Mouse (Mus musculus) kidney, postnatal 0 days (tissue): ENCODE data around the gene Gm20075. TPM values are rescaled to one million over a fixed set of nuclear protein-coding genes. Genes with fewer than 3 reads are reported as not detected.
"Not testable (repeated sequence)": the region's sequence is repeated elsewhere in the genome, so short reads cannot be mapped to it uniquely, and the experiment has no call there.

Experiments used
- ATAC-seq: fragments of 200-750 bp; cut with Nextera tagmentation; replicated peaks from 2 replicates; pipeline ENCODE4 v1.8.0; 2017; ENCODE audit warnings: low read depth, moderate number of reproducible peaks, moderate TSS enrichment, moderate library complexity; ENCODE audit not compliant: low FRiP score
- DNase-seq: peaks from one replicate; pipeline ENCODE4 v3.0.0-alpha.2; 2016; ENCODE audit warnings: low spot score
- H3K27ac ChIP-seq: fragments of 300-500 bp; sonication (generic); 2 replicates; pipeline ENCODE4 v1.5.1; 2014; ENCODE audit warnings: mild to moderate bottlenecking
- H3K27me3 ChIP-seq: fragments of 300-500 bp; sonication (generic); 2 replicates; pipeline ENCODE4 v1.6.1; 2014; ENCODE audit warnings: low read length, mixed read lengths; ENCODE audit not compliant: insufficient read depth
- H3K36me3 ChIP-seq: fragments of 300-500 bp; sonication (generic); 2 replicates; pipeline ENCODE4 v1.6.1; 2014; ENCODE audit warnings: low read length, mixed read lengths; ENCODE audit not compliant: insufficient read depth
- H3K4me1 ChIP-seq: fragments of 300-500 bp; sonication (generic); replicated peaks from 2 replicates; pipeline ENCODE4 v1.6.1; 2014; ENCODE audit warnings: antibody characterized with exemption, low read length, mixed read lengths; ENCODE audit not compliant: insufficient read depth
- H3K4me2 ChIP-seq: fragments of 300-500 bp; sonication (generic); 2 replicates; pipeline ENCODE4 v1.6.1; 2014; ENCODE audit warnings: mild to moderate bottlenecking, low read length, moderate library complexity, mixed read lengths
- H3K4me3 ChIP-seq: fragments of 300-500 bp; sonication (generic); replicated peaks from 2 replicates; pipeline ENCODE4 v1.5.1; 2014; ENCODE audit warnings: low read depth, low read length
- H3K9ac ChIP-seq: fragments of 300-500 bp; sonication (generic); 2 replicates; pipeline ENCODE4 v1.6.1; 2014; ENCODE audit warnings: low read depth, low read length
- H3K9me3 ChIP-seq: fragments of 300-500 bp; sonication (generic); replicated peaks from 2 replicates; pipeline ENCODE4 v1.6.1; 2016; ENCODE audit warnings: low read length, inconsistent platforms, mixed read lengths
- CTCF ChIP-seq: IDR thresholded peaks from 2 replicates; pipeline ENCODE4 v1.5.1; 2016; ENCODE audit warnings: antibody characterized with exemption, low read depth, mild to moderate bottlenecking, moderate library complexity
- WGBS: fragments of 180-500 bp; shearing (Covaris S2); extraction: QIAGEN DNeasy Blood & Tissue Kit; methylation state at CpG from one replicate; pipeline ENCODE4 v1.1.7; 2014; 5-methylcytosine and 5-hydroxymethylcytosine counted together
- polyA plus RNA-seq: library from polyadenylated mRNA; unstranded; fragments of >200 nt; fragmentation: Nextera tagmentation; extraction: Ambion mirVana; gene quantifications from 2 replicates; pipeline ENCODE4 v1.2.1, GENCODE M21; 2015

Gm20075 gene
- polyA plus RNA-seq, 1 experiment from 2014 or later, result 28.2 TPM

DNA sequence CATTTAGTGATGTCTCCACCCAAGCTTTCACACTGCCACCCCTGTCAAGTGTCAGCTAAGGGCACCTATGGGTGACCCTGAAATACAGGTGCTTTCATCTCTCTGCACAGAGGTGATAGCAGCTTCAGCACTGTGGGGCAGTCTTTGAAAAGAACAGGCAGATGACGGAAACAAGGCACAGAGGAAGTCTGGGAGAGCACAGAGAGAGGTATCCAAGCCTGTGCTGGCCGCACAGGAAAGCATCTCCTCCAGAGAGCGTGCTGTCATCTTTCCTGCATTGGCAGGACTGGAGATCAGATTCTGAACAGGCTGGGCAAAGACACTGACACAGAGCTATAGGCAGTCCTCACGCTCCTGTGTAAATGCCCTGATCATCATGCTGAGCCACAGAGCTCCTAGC is 9.8 kb upstream of the Gm20075 start:
- no peak overlapping the region for H3K9ac ChIP-seq
- DNase-seq (no peak), ATAC-seq (no peak)
- no peaks in the 10 kb centered on the region for H3K27me3 ChIP-seq
- no peak overlapping the region for H3K4me2 ChIP-seq
- H3K4me1 ChIP-seq, result no peaks in the 10 kb centered on the region
- no peaks in the 10 kb centered on the region for H3K36me3 ChIP-seq
- no peak overlapping the region for H3K27ac ChIP-seq
- no peaks in the 10 kb centered on the region for H3K9me3 ChIP-seq
- 76% methylated on average over 4 of the region's 4 CpGs for WGBS
- TF ChIP-seq CTCF, result no peak
- H3K4me3 ChIP-seq, result no peak overlapping the region

- no peak for DNase-seq
- WGBS, result 88% methylated on average over 7 of the region's 7 CpGs
- no peak overlapping the region for H3K27ac ChIP-seq
Measured at GRCm38 (mm10) chr13:96085581-96086302, 4.6 kb upstream of the Gm20075 start.

DNA sequence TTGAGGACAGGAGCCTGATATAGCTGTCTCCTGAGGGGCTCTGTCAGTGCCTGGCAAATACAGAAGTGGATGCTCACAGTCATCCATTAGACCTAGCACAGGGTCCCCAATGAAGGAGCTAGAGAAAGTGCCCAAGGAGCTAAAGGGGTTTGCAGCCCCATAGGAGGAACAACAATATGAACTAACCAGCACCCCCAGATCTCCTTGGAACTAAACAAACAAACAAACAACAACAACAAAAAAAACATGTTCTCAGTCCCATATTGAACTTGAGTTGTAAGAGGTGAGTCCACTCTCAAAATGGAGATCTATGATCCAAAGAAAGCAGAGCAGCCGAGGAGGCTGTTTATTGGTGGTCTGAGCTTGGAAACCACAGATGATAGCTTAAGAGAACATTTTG is 578 bp upstream of the Gm20075 start, which contains the start of gene Gm17190:
TSS of gene Gm17190 (plus strand) at position 301 of the 400 bp plus-strand sequence.
- H3K27ac ChIP-seq, result not testable (repeated sequence)

More at GRCm38 (mm10) chr13:96085581-96086302, 4.6 kb upstream of the Gm20075 start:
- no peaks in the 10 kb centered on the region for H3K9me3 ChIP-seq
- H3K4me1 ChIP-seq, result no peaks in the 10 kb centered on the region
- H3K36me3 ChIP-seq, result no peaks in the 10 kb centered on the region
- no peak overlapping the region for H3K4me3 ChIP-seq
- no peaks in the 10 kb centered on the region for H3K27me3 ChIP-seq
- H3K4me2 ChIP-seq, result no peak overlapping the region
- no peak for ATAC-seq
- no peak overlapping the region for H3K9ac ChIP-seq
- no peak for TF ChIP-seq CTCF

GRCm38 (mm10) chr13:96073555-96073954 is 7.6 kb downstream of the Gm20075 start:
- no peak overlapping the region for H3K4me2 ChIP-seq
- H3K9ac ChIP-seq, result no peak overlapping the region
- no peak overlapping the region for H3K4me3 ChIP-seq
- TF ChIP-seq CTCF, result no peak
- no peak overlapping the region for H3K27ac ChIP-seq
- H3K9me3 ChIP-seq, result no peaks in the 10 kb centered on the region
- no peaks in the 10 kb centered on the region for H3K4me1 ChIP-seq
- DNase-seq (no peak), ATAC-seq (no peak)
- no peaks in the 10 kb centered on the region for H3K27me3 ChIP-seq
- WGBS, result 47% methylated on average over 8 of the region's 8 CpGs
- H3K36me3 ChIP-seq, result no peaks in the 10 kb centered on the region

More for the DNA sequence above, 578 bp upstream of the Gm20075 start, which contains the start of gene Gm17190:
- H3K9ac ChIP-seq, H3K27me3 ChIP-seq, H3K4me1 ChIP-seq, ATAC-seq, H3K9me3 ChIP-seq, H3K36me3 ChIP-seq, H3K4me3 ChIP-seq, DNase-seq, H3K4me2 ChIP-seq: not testable (repeated sequence)
- WGBS, result 76% methylated on average over 1 of the region's 1 CpGs

DNA sequence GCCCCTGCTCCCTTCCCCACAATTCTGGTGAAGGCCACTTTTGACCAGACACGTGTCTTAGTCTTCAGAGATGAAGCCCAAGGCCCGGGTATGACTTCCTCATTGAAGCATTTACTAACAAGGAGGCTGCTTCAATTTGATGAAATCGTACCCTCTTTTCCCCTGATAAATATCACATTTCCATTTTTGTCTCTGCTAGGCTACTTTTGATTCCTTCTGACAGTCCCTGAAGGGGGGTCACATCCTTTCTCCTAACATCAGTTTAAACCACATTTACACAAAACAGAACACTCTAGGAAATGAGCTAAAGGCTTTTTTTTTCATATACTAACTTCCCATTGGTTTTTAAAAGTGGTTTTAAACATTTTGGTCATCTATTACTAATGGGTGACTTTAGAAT is 28.4 kb downstream of the Gm20075 start:
- no peak for DNase-seq
- no peak overlapping the region for H3K9ac ChIP-seq
- WGBS, result 84% methylated on average over 3 of the region's 3 CpGs
- H3K4me1 ChIP-seq, result no peaks in the 10 kb centered on the region
- H3K4me3 ChIP-seq, result no peak overlapping the region
- H3K36me3 ChIP-seq, result no peaks in the 10 kb centered on the region
- no peaks in the 10 kb centered on the region for H3K27me3 ChIP-seq
- H3K27ac ChIP-seq, result no peak overlapping the region
- H3K9me3 ChIP-seq, result no peaks in the 10 kb centered on the region
- TF ChIP-seq CTCF, result no peak
- ATAC-seq, result no peak
- H3K4me2 ChIP-seq, result no peak overlapping the region

DNA sequence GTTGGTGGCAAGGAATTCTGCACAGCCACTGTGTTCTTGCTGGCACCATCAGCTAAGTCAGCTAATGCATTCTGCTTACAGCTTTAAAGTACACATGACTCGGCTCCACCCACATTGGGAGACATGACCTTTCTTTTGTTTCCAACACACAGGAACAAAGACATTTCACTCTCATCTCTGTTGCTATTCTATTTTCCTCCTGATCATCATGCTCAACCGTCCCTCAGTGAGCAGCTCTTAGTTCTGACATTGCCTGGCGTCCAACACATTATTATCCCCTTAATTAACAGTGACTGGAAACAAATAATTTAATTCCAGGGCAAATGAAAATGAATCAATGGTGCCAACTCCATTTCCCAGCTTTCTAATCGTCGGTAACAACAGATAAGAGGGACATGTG is 35.8 kb downstream of the Gm20075 start:
- Histone ChIP-seq H3K27ac (no peak overlapping the region), H3K36me3 (no peaks in the 10 kb centered on the region), H3K9me3 (no peaks in the 10 kb centered on the region), H3K4me2 (no peak overlapping the region), H3K9ac (no peak overlapping the region), H3K4me3 (no peak overlapping the region), H3K27me3 (no peaks in the 10 kb centered on the region), H3K4me1 (no peaks in the 10 kb centered on the region)
- ATAC-seq (no peak), DNase-seq (no peak)
- TF ChIP-seq CTCF, result no peak
- 77% methylated on average over 5 of the region's 5 CpGs for WGBS
